Mouse (Mus musculus) right cerebral cortex, postnatal 4 days (tissue): Measurements from ENCODE around the gene Cyp4a32.

Source experiments
- DNase-seq: peaks from one replicate; pipeline ENCODE4 v3.0.0-alpha.2; 2022

The Cyp4a32 gene

GRCm38 (mm10) chr4:115657104-115657866 lies 56.5 kb downstream of the Cyp4a32 start:
- DNase-seq: peak; percentile 46

GRCm38 (mm10) chr4:115657867-115658249 lies 57.1 kb downstream of the Cyp4a32 start:
- no peak for DNase-seq

DNA sequence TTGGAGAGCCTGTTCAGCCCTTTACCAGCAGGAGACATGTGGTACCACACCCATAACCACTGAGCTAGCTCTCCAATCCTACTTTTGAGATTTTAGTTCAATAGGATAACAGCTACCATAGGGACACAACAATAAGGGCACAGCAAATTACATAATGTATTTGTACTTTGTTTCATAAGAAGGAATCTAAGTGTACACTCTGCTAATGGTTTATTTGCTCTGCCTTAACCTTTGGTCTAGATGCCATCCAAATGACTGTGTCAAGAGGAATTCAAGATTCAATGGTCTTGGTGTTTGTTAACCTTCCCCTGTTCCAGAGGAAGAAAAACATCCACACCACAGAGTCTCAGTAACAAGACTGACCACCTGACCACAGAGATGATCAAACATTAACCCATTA lies 58.4 kb downstream of the Cyp4a32 start:
- no peak for DNase-seq
